Mouse (Mus musculus) hindbrain, postnatal 0 days (tissue): ENCODE results near the gene Sae1. TPM values are rescaled to one million over a fixed set of nuclear protein-coding genes. Genes with fewer than 3 reads are reported as not detected.

Experiments
- ATAC-seq: fragments of 200-750 bp; cut with Nextera tagmentation; 2 replicates; pipeline ENCODE4 v1.8.0; 2017; ENCODE audit warnings: mild to moderate bottlenecking, moderate TSS enrichment, moderate library complexity
- DNase-seq: peaks from one replicate; pipeline ENCODE4 v3.0.0-alpha.2; 2015; ENCODE audit warnings: low spot score
- H3K27ac ChIP-seq: fragments of 300-500 bp; sonication (generic); 2 replicates; pipeline ENCODE4 v1.5.1; 2014; ENCODE audit warnings: mild to moderate bottlenecking
- H3K27me3 ChIP-seq: fragments of 300-500 bp; sonication (generic); 2 replicates; pipeline ENCODE4 v1.6.1; 2014; ENCODE audit warnings: low read length, mixed read lengths; ENCODE audit not compliant: insufficient read depth
- H3K36me3 ChIP-seq: fragments of 300-500 bp; sonication (generic); 2 replicates; pipeline ENCODE4 v1.6.1; 2014; ENCODE audit warnings: low read length, mixed read lengths; ENCODE audit not compliant: insufficient read depth
- H3K4me1 ChIP-seq: fragments of 300-500 bp; sonication (generic); 2 replicates; pipeline ENCODE4 v1.6.1; 2014; ENCODE audit warnings: antibody characterized with exemption, low read length, mixed read lengths; ENCODE audit not compliant: insufficient read depth
- H3K4me2 ChIP-seq: fragments of 300-500 bp; sonication (generic); 2 replicates; pipeline ENCODE4 v1.6.1; 2014; ENCODE audit warnings: low read depth, mild to moderate bottlenecking, low read length, moderate library complexity, mixed read lengths
- H3K4me3 ChIP-seq: fragments of 300-500 bp; sonication (generic); 2 replicates; pipeline ENCODE4 v1.5.1; 2014; ENCODE audit warnings: low read length
- H3K9ac ChIP-seq: fragments of 300-500 bp; sonication (generic); replicated peaks from 2 replicates; pipeline ENCODE4 v1.6.1; 2014; ENCODE audit warnings: mild to moderate bottlenecking, low read length, moderate library complexity, mixed read lengths
- H3K9me3 ChIP-seq: fragments of 300-500 bp; sonication (generic); 2 replicates; pipeline ENCODE4 v1.6.1; 2016; ENCODE audit warnings: low read length, mixed read lengths
- CTCF ChIP-seq: IDR thresholded peaks from 2 replicates; pipeline ENCODE4 v1.5.1; 2016; ENCODE audit warnings: antibody characterized with exemption, control low read depth, low read depth
- WGBS: fragments of 180-500 bp; shearing (Covaris S2); extraction: QIAGEN DNeasy Blood & Tissue Kit; methylation state at CpG from one replicate; pipeline ENCODE4 v1.1.7; 2014; 5-methylcytosine and 5-hydroxymethylcytosine counted together
- polyA plus RNA-seq: library from polyadenylated mRNA; unstranded; fragments of >200 nt; fragmentation: Nextera tagmentation; extraction: Ambion mirVana; gene quantifications from 2 replicates; pipeline ENCODE4 v1.2.1, GENCODE M21; 2015
- total RNA-seq: library from RNA; depleted of rRNA; stranded (reverse); fragments of >200 nt; gene quantifications from 2 replicates; pipeline ENCODE4 v1.2.3, GENCODE M21; 2014; rRNA removed

Sae1 gene
- total and polyA plus RNA-seq, 2 experiments from 2014 or later: 88.6 to 215 TPM

GRCm38 (mm10) chr7:16273081-16273765 is 114.4 kb downstream of the Sae1 start, which contains the start of gene Inafm1:
Gene Inafm1, minus strand, starts transcription at chr7:16273617.
- peak; percentile 88 for ATAC-seq
- H3K4me1 ChIP-seq: peaks cover 10% of the 10 kb centered on the region; the same call in 1 of the 2 replicates
- H3K4me3 ChIP-seq: peak within 1 kb of the TSS; percentile 76
- peak; percentile 96 for DNase-seq
- under 1% methylated on average over 34 of the region's 49 CpGs for WGBS
- peak within 1 kb of the TSS; percentile 86 for H3K9ac ChIP-seq
- no peaks in the 10 kb centered on the region for H3K9me3 ChIP-seq
- H3K36me3 ChIP-seq: peaks cover 23% of the 10 kb centered on the region
- no peaks in the 10 kb centered on the region for H3K27me3 ChIP-seq
- peak within 1 kb of the TSS; percentile 88 for H3K4me2 ChIP-seq
- H3K27ac ChIP-seq: peak within 1 kb of the TSS; percentile 94
- no peak for TF ChIP-seq CTCF

GRCm38 (mm10) chr7:16272681-16273080 is 114.9 kb downstream of the Sae1 start:
- peak overlapping the region; percentile 94 for H3K27ac ChIP-seq
- H3K4me2 ChIP-seq: peak overlapping the region; percentile 88
- H3K36me3 ChIP-seq: peaks cover 23% of the 10 kb centered on the region
- peak; percentile 75 for ATAC-seq
- H3K27me3 ChIP-seq: no peaks in the 10 kb centered on the region
- peak; percentile 81 for DNase-seq
- peak overlapping the region; percentile 76 for H3K4me3 ChIP-seq
- peak overlapping the region; percentile 86 for H3K9ac ChIP-seq
- H3K4me1 ChIP-seq: peaks cover 10% of the 10 kb centered on the region; the same call in 1 of the 2 replicates
- under 1% methylated on average over 43 of the region's 46 CpGs for WGBS
- no peaks in the 10 kb centered on the region for H3K9me3 ChIP-seq
- TF ChIP-seq CTCF: peak; percentile 37

- no peaks in the 10 kb centered on the region for H3K9me3 ChIP-seq
- peaks cover 11% of the 10 kb centered on the region; the same call in 1 of the 2 replicates for H3K36me3 ChIP-seq
- ATAC-seq: no peak
- H3K9ac ChIP-seq: peak overlapping the region; percentile 86; the same call in 1 of the 2 replicates
- H3K4me1 ChIP-seq: peaks cover 10% of the 10 kb centered on the region; the same call in 1 of the 2 replicates
- DNase-seq: no peak
- H3K27me3 ChIP-seq: no peaks in the 10 kb centered on the region
- TF ChIP-seq CTCF: no peak
- no peak overlapping the region for H3K4me3 ChIP-seq
- H3K4me2 ChIP-seq: peak overlapping the region; percentile 88
- WGBS: 33% methylated on average over 1 of the region's 1 CpGs
- H3K27ac ChIP-seq: no peak overlapping the region; the same call in 1 of the 2 replicates
Observed at GRCm38 (mm10) chr7:16271139-16271538, 116.5 kb downstream of the Sae1 start.

Other genes with a start within 250 kb of the Sae1 start
- gene Meis3, start 212.7 kb downstream of the Sae1 start, total RNA-seq: 76.6 and 81.3 TPM in 2 replicates
- 77.5 and 84.6 TPM in 2 replicates for gene Meis3, start 212.7 kb downstream of the Sae1 start, polyA plus RNA-seq
- 21.1 and 25.0 TPM in 2 replicates for gene Dhx34, start 165.8 kb downstream of the Sae1 start, total RNA-seq
- gene Dhx34, start 165.8 kb downstream of the Sae1 start, polyA plus RNA-seq: 9.1 and 9.4 TPM in 2 replicates
- gene C5ar2, start 143.7 kb downstream of the Sae1 start, total RNA-seq: 0.47 TPM in 1 of 2 replicates, not detected in the other
- 0.11 and 0.18 TPM in 2 replicates for gene C5ar2, start 143.7 kb downstream of the Sae1 start, polyA plus RNA-seq
- 1.4 and 1.9 TPM in 2 replicates for gene C5ar1, start 128.3 kb downstream of the Sae1 start, total RNA-seq
- gene C5ar1, start 128.3 kb downstream of the Sae1 start, polyA plus RNA-seq: 0.93 and 1.5 TPM in 2 replicates
- 56.0 and 71.3 TPM in 2 replicates for gene Inafm1, start 114.2 kb downstream of the Sae1 start, total RNA-seq
- 74.1 and 78.4 TPM in 2 replicates for gene Inafm1, start 114.2 kb downstream of the Sae1 start, polyA plus RNA-seq
- gene Ccdc9, start 101.0 kb downstream of the Sae1 start, total RNA-seq: 11.8 and 27.9 TPM in 2 replicates
- gene Ccdc9, start 101.0 kb downstream of the Sae1 start, polyA plus RNA-seq: 13.4 and 14.8 TPM in 2 replicates
- gene Bbc3, start 79.4 kb downstream of the Sae1 start, total RNA-seq: 51.0 and 55.8 TPM in 2 replicates
- 32.2 and 33.3 TPM in 2 replicates for gene Bbc3, start 79.4 kb downstream of the Sae1 start, polyA plus RNA-seq
- 36.8 and 38.2 TPM in 2 replicates for gene Zc3h4, start 13.1 kb upstream of the Sae1 start, total RNA-seq
- 8.3 and 9.1 TPM in 2 replicates for gene Zc3h4, start 13.1 kb upstream of the Sae1 start, polyA plus RNA-seq
- gene Tmem160, start 65.0 kb upstream of the Sae1 start, total RNA-seq: 71.7 and 72.6 TPM in 2 replicates
- gene Tmem160, start 65.0 kb upstream of the Sae1 start, polyA plus RNA-seq: 102 and 114 TPM in 2 replicates
- 9.0 and 13.9 TPM in 2 replicates for gene Npas1, start 89.9 kb upstream of the Sae1 start, total RNA-seq
- 7.6 and 7.9 TPM in 2 replicates for gene Npas1, start 89.9 kb upstream of the Sae1 start, polyA plus RNA-seq
- 131 and 146 TPM in 2 replicates for gene Arhgap35, start 227.2 kb upstream of the Sae1 start, total RNA-seq
- 21.2 and 24.8 TPM in 2 replicates for gene Arhgap35, start 227.2 kb upstream of the Sae1 start, polyA plus RNA-seq